Mouse (Mus musculus): ENCODE data around the gene Rpl3.

GRCm38 (mm10) chr15:80082661-80083275 lies 8.9 kb downstream of the Rpl3 start:
- TF ChIP-seq POLR2A (IDR thresholded peaks at IDR 0.05; ENCODE audit: borderline replicate concordance, insufficient read depth, low read length) (no peak), CTCF (IDR thresholded peaks at IDR 0.05; ENCODE audit: borderline replicate concordance, insufficient read depth, low read depth, low read length) (no peak)

Measured in cerebellum, adult 2 months (tissue).